Mouse (Mus musculus): ENCODE measurements around the gene Atp2a1. TPM values are rescaled to one million over a fixed set of nuclear protein-coding genes. Genes with fewer than 3 reads are reported as not detected.
A peak's percentile ranks its signal among the peaks of the same experiment; 100 is the strongest.

The Atp2a1 gene
- polyA plus RNA-seq, 1 experiment: 289 TPM

DNA sequence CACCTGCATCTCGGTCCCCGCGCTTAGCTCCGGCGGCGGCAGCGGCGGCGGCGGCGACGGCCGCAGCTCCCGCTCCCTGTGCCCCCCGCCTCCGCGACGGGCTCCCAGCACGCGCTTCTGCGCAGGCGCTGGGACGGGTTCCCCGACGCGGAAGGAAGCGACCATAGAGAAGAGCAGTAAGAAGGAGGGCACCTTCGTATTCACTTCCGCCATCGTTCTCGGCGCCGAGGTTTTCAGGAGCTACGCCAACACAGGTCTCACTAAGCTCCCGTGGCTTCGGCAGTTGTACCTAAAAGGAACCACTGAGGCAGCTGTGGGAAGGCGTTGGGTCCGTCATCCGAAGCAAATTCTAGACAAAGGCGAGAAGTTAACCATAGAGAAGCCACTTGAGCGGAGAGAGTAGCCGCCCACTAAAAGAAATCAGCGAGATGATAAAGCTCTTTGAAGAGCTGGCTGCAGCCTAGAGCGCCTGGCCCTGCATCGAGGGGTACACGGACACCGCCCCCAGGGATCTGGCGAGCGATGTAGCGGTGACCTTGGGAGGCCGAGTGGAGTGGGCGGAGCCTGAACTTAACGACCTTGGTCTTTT lies 12.2 kb upstream of the Atp2a1 start, which contains the start of gene Sh2b1:
Gene Sh2b1, minus strand, starts transcription at position 432 of the 589 bp plus-strand sequence.
- Histone ChIP-seq H3K4me3 (replicated peaks; ENCODE audit: extremely low read depth, low read depth, low read length) (peak within 1 kb of the TSS; percentile 85), H3K4me1 (ENCODE audit: control insufficient read depth, insufficient read depth, low read length) (peaks cover 6% of the 10 kb centered on the region)
- TF ChIP-seq CTCF (IDR thresholded peaks at IDR 0.05; ENCODE audit: insufficient read depth, low read length) (peak; percentile 35; the same call in 1 of the 2 replicates), POLR2A (IDR thresholded peaks at IDR 0.05; ENCODE audit: borderline replicate concordance, extremely low read depth, low read depth, low read length) (peak; percentile 86)
- under 1% methylated on average over 53 of the region's 53 CpGs for WGBS
- peak; percentile 84 for DNase-seq

DNA sequence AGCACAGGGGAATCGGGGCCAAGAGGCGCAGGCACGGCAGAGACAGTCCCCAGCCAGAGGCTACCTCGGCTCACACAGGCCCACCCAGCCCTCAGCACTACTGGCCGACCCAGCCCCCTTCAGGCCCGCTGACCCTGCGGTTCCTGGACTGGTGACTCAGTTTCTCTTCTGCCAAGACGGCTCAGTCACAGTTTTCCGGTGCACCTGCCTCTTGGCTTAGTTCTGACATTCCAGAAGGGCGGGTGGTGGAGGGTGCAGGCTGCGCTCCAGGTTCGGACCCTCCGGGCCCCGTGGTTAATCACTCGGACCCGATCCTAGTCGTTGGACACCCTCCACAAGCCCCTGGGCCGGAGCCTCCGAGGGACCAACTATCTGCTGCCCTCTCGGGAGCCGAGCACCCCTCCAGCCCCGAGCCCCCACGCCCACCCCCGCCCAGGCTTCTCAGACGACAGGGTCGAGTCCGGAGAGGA lies 11.6 kb upstream of the Atp2a1 start:
- peaks cover 6% of the 10 kb centered on the region for H3K4me1 ChIP-seq (ENCODE audit: control insufficient read depth, insufficient read depth, low read length)
- H3K4me3 ChIP-seq (replicated peaks; ENCODE audit: extremely low read depth, low read depth, low read length): peak overlapping the region; percentile 85
- peak; percentile 44 for DNase-seq
- TF ChIP-seq CTCF (IDR thresholded peaks at IDR 0.05; ENCODE audit: insufficient read depth, low read length) (no peak), POLR2A (IDR thresholded peaks at IDR 0.05; ENCODE audit: borderline replicate concordance, extremely low read depth, low read depth, low read length) (no peak)
- WGBS: 2% methylated on average over 27 of the region's 27 CpGs

GRCm38 (mm10) chr7:126473470-126474086 lies 10.7 kb upstream of the Atp2a1 start:
- 65% methylated on average over 9 of the region's 9 CpGs for WGBS
- Histone ChIP-seq H3K4me1 (ENCODE audit: control insufficient read depth, insufficient read depth, low read length) (peaks cover 6% of the 10 kb centered on the region), H3K4me3 (replicated peaks; ENCODE audit: extremely low read depth, low read depth, low read length) (no peak overlapping the region)
- TF ChIP-seq CTCF (IDR thresholded peaks at IDR 0.05; ENCODE audit: insufficient read depth, low read length) (no peak), POLR2A (IDR thresholded peaks at IDR 0.05; ENCODE audit: borderline replicate concordance, extremely low read depth, low read depth, low read length) (no peak)
- no peak for DNase-seq

- Histone ChIP-seq H3K4me3 (replicated peaks; ENCODE audit: extremely low read depth, low read depth, low read length) (no peak overlapping the region), H3K4me1 (ENCODE audit: control insufficient read depth, insufficient read depth, low read length) (peaks cover 6% of the 10 kb centered on the region)
- no peak for DNase-seq
- TF ChIP-seq POLR2A (IDR thresholded peaks at IDR 0.05; ENCODE audit: borderline replicate concordance, extremely low read depth, low read depth, low read length) (no peak), CTCF (IDR thresholded peaks at IDR 0.05; ENCODE audit: insufficient read depth, low read length) (no peak)
- WGBS: 79% methylated on average over 16 of the region's 16 CpGs
Measured at GRCm38 (mm10) chr7:126472713-126473112, 9.8 kb upstream of the Atp2a1 start.

GRCm38 (mm10) chr7:126472306-126472705 lies 9.4 kb upstream of the Atp2a1 start:
- TF ChIP-seq CTCF (IDR thresholded peaks at IDR 0.05; ENCODE audit: insufficient read depth, low read length) (no peak), POLR2A (IDR thresholded peaks at IDR 0.05; ENCODE audit: borderline replicate concordance, extremely low read depth, low read depth, low read length) (no peak)
- WGBS: 74% methylated on average over 13 of the region's 13 CpGs
- peaks cover 6% of the 10 kb centered on the region for H3K4me1 ChIP-seq (ENCODE audit: control insufficient read depth, insufficient read depth, low read length)
- no peak for DNase-seq
- no peak overlapping the region for H3K4me3 ChIP-seq (replicated peaks; ENCODE audit: extremely low read depth, low read depth, low read length)

- Histone ChIP-seq H3K4me3 (replicated peaks; ENCODE audit: extremely low read depth, low read depth, low read length) (no peak overlapping the region), H3K4me1 (ENCODE audit: control insufficient read depth, insufficient read depth, low read length) (peaks cover 6% of the 10 kb centered on the region)
- TF ChIP-seq POLR2A (IDR thresholded peaks at IDR 0.05; ENCODE audit: borderline replicate concordance, extremely low read depth, low read depth, low read length): no peak
- TF ChIP-seq CTCF (IDR thresholded peaks at IDR 0.05; ENCODE audit: insufficient read depth, low read length): no peak
- no peak for DNase-seq
- 56% methylated on average over 4 of the region's 4 CpGs for WGBS
Measured at GRCm38 (mm10) chr7:126471853-126472252, 8.9 kb upstream of the Atp2a1 start.

- DNase-seq: no peak
- Histone ChIP-seq H3K4me1 (ENCODE audit: control insufficient read depth, insufficient read depth, low read length) (peaks cover 6% of the 10 kb centered on the region), H3K4me3 (replicated peaks; ENCODE audit: extremely low read depth, low read depth, low read length) (no peak overlapping the region)
- no peak for TF ChIP-seq POLR2A (IDR thresholded peaks at IDR 0.05; ENCODE audit: borderline replicate concordance, extremely low read depth, low read depth, low read length)
- TF ChIP-seq CTCF (IDR thresholded peaks at IDR 0.05; ENCODE audit: insufficient read depth, low read length): no peak
- 82% methylated on average over 5 of the region's 5 CpGs for WGBS
Measured at GRCm38 (mm10) chr7:126471361-126471760, 8.5 kb upstream of the Atp2a1 start.

- 57% methylated on average over 6 of the region's 6 CpGs for WGBS
- Histone ChIP-seq H3K4me1 (ENCODE audit: control insufficient read depth, insufficient read depth, low read length) (peaks cover 10% of the 10 kb centered on the region), H3K4me3 (replicated peaks; ENCODE audit: extremely low read depth, low read depth, low read length) (no peak overlapping the region)
- no peak for DNase-seq
- TF ChIP-seq POLR2A (IDR thresholded peaks at IDR 0.05; ENCODE audit: borderline replicate concordance, extremely low read depth, low read depth, low read length) (no peak), CTCF (IDR thresholded peaks at IDR 0.05; ENCODE audit: insufficient read depth, low read length) (no peak)
Measured at GRCm38 (mm10) chr7:126470077-126470476, 7.2 kb upstream of the Atp2a1 start.

DNA sequence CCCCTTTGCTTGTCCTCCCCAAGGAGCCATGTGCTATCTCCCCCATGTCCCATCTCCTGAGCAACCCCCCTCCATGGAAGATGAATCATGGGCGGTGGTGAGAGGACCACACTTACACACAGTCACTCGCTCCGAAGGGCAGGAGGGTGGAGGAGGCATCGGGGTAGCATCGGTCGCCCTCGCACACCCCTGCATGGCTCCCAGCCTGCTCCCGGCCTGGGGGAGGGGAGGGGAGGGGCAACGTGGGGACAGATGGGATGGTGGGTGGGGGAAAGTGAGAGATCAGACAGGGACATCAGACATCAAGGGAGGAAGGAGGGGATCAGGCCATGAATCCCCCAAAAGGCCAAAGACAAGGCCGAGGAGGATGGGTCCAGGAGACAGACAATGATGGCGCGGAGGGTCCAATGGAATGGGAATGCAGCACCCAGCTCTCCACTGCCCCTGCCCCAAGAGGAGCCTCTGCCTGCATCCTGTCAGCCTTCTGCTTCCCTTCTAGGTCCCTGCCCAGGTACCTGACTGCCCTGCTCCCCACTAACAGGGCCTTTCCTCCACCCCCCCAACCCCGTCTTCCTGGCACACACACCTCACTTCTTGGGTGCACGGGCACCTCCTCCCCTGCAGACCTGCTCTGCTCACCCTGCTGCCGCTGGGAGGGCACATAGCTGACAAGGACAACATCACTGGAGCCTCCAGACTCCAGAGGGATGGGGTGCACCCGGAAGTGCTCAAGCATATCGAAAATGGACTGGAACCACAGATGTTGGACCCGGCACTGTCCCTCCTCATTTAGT lies 5.1 kb upstream of the Atp2a1 start:
- Histone ChIP-seq H3K4me1 (ENCODE audit: control insufficient read depth, insufficient read depth, low read length) (peaks cover 4% of the 10 kb centered on the region; the same call in 1 of the 2 replicates), H3K4me3 (replicated peaks; ENCODE audit: extremely low read depth, low read depth, low read length) (no peak overlapping the region)
- no peak for DNase-seq
- 89% methylated on average over 18 of the region's 18 CpGs for WGBS
- no peak for TF ChIP-seq CTCF (IDR thresholded peaks at IDR 0.05; ENCODE audit: insufficient read depth, low read length)
- TF ChIP-seq POLR2A (IDR thresholded peaks at IDR 0.05; ENCODE audit: borderline replicate concordance, extremely low read depth, low read depth, low read length): no peak

All from lung, adult 2 months (tissue).